Mouse (Mus musculus) neural tube, embryonic 14.5 days (tissue): ENCODE measurements around the gene Lbhd2. TPM values are rescaled to one million over a fixed set of nuclear protein-coding genes. Genes with fewer than 3 reads are reported as not detected.

Experiments
- ATAC-seq: fragments of 200-750 bp; cut with Nextera tagmentation; 2 replicates; pipeline ENCODE4 v1.8.0; 2017; ENCODE audit warnings: low read depth, mild to moderate bottlenecking, moderate TSS enrichment, moderate library complexity
- H3K27ac ChIP-seq: fragments of 300-500 bp; sonication (generic); 2 replicates; pipeline ENCODE4 v1.5.1; 2014; ENCODE audit warnings: low read depth, mild to moderate bottlenecking, control low read depth, low read length, moderate library complexity, mixed read lengths
- H3K27me3 ChIP-seq: fragments of 300-500 bp; sonication (generic); 2 replicates; pipeline ENCODE4 v1.6.1; 2014; ENCODE audit warnings: low read length; ENCODE audit not compliant: control insufficient read depth, insufficient read depth
- H3K36me3 ChIP-seq: fragments of 300-500 bp; sonication (generic); 2 replicates; pipeline ENCODE4 v1.6.1; 2014; ENCODE audit warnings: low read length, mixed read lengths; ENCODE audit not compliant: control insufficient read depth, insufficient read depth
- H3K4me1 ChIP-seq: fragments of 300-500 bp; sonication (generic); 2 replicates; pipeline ENCODE4 v1.6.1; 2014; ENCODE audit warnings: low read length; ENCODE audit not compliant: control insufficient read depth, insufficient read depth
- H3K4me2 ChIP-seq: fragments of 300-500 bp; sonication (generic); 2 replicates; pipeline ENCODE4 v1.6.1; 2014; ENCODE audit warnings: mild to moderate bottlenecking, low read depth, low read length, control low read depth
- H3K4me3 ChIP-seq: fragments of 300-500 bp; sonication (generic); 2 replicates; pipeline ENCODE4 v1.5.1; 2014; ENCODE audit warnings: low read depth, low read length, control low read depth, mixed read lengths
- H3K9ac ChIP-seq: fragments of 300-500 bp; sonication (generic); replicated peaks from 2 replicates; pipeline ENCODE4 v1.6.1; 2014; ENCODE audit warnings: low read depth, mild to moderate bottlenecking, control low read depth, low read length, mixed read lengths
- H3K9me3 ChIP-seq: fragments of 300-500 bp; sonication (generic); 2 replicates; pipeline ENCODE4 v1.6.1; 2016; ENCODE audit warnings: low read length; ENCODE audit not compliant: control insufficient read depth
- WGBS: fragments of 180-500 bp; shearing (Covaris S2); extraction: QIAGEN DNeasy Blood & Tissue Kit; methylation state at CpG from one replicate; pipeline ENCODE4 v1.1.7; 2014; 5-methylcytosine and 5-hydroxymethylcytosine counted together
- polyA plus RNA-seq: library from polyadenylated mRNA; unstranded; fragments of >200 nt; fragmentation: Nextera tagmentation; extraction: Ambion mirVana; gene quantifications from 2 replicates; pipeline ENCODE4 v1.2.1, GENCODE M21; 2014

Lbhd2 gene
- polyA plus RNA-seq, 1 experiment from 2014 or later, result 1.5 TPM

DNA sequence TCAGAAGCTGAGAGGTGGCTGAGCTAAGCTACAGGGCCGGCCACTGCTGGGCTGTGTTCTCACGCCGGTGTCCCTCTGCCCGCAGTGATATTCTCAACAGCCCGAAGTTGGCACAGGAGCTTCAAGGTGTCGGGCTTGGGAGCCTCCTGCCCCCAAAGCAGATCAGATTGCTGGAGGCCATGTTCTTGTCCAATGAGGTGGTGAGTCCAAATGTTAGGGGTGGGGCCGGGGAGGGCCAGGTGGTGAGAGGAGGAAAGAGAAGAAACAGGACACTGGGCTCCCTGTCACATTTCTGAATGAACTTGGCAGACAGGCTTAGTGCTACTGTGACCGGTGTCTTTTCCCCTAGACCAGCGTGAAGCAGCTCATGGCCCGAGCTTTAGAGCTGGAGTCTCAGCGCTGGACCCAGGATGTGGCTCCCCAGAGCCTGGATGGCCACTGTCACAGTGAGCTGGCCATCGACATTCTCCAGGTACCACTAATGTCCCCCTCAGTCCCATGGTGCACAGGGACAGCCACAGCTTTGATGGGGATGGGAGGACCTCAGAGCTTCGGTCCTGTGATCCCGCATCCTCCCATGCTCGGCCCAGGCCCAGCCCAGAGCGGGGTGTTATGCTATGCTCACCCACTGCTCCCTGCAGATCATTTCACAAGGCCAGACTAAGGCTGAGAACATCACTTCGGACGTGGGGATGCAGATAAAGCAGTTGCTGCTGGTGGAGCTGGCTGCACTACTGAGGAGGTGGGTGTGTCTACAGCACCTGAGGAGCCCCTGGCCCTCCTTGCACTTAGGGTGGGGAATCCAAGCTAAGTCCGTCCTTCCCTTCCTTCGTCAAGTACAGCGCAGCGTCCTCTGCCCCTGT lies 41.5 kb downstream of the Lbhd2 start:
- Histone ChIP-seq H3K4me3 (no peak overlapping the region), H3K4me2 (no peak overlapping the region), H3K27me3 (peaks cover 49% of the 10 kb centered on the region), H3K36me3 (no peaks in the 10 kb centered on the region), H3K4me1 (peaks cover 6% of the 10 kb centered on the region), H3K9ac (no peak overlapping the region), H3K27ac (no peak overlapping the region), H3K9me3 (no peaks in the 10 kb centered on the region)
- 14% methylated on average over 22 of the region's 22 CpGs for WGBS
- ATAC-seq, result no peak

GRCm38 (mm10) chr12:111448931-111449705 lies 42.5 kb downstream of the Lbhd2 start:
- 16% methylated on average over 13 of the region's 14 CpGs for WGBS

GRCm38 (mm10) chr12:111450359-111450758 lies 43.8 kb downstream of the Lbhd2 start:
- Histone ChIP-seq H3K4me3 (no peak overlapping the region), H3K27ac (no peak overlapping the region), H3K4me2 (no peak overlapping the region), H3K27me3 (peaks cover 27% of the 10 kb centered on the region), H3K4me1 (peaks cover 6% of the 10 kb centered on the region), H3K9me3 (no peaks in the 10 kb centered on the region), H3K9ac (no peak overlapping the region), H3K36me3 (no peaks in the 10 kb centered on the region)
- 44% methylated on average over 6 of the region's 6 CpGs for WGBS
- no peak for ATAC-seq

More at GRCm38 (mm10) chr12:111448931-111449705, 42.5 kb downstream of the Lbhd2 start:
- Histone ChIP-seq H3K27ac (no peak overlapping the region), H3K36me3 (no peaks in the 10 kb centered on the region), H3K9ac (no peak overlapping the region), H3K9me3 (no peaks in the 10 kb centered on the region), H3K4me2 (no peak overlapping the region), H3K4me3 (no peak overlapping the region), H3K27me3 (peaks cover 39% of the 10 kb centered on the region), H3K4me1 (peaks cover 6% of the 10 kb centered on the region)
- ATAC-seq, result no peak

GRCm38 (mm10) chr12:111451561-111451960 lies 45.0 kb downstream of the Lbhd2 start:
- Histone ChIP-seq H3K27ac (no peak overlapping the region), H3K9ac (no peak overlapping the region), H3K4me3 (no peak overlapping the region), H3K27me3 (peaks cover 15% of the 10 kb centered on the region), H3K9me3 (no peaks in the 10 kb centered on the region), H3K4me1 (no peaks in the 10 kb centered on the region), H3K4me2 (no peak overlapping the region), H3K36me3 (no peaks in the 10 kb centered on the region)
- 85% methylated on average over 7 of the region's 7 CpGs for WGBS
- no peak for ATAC-seq

DNA sequence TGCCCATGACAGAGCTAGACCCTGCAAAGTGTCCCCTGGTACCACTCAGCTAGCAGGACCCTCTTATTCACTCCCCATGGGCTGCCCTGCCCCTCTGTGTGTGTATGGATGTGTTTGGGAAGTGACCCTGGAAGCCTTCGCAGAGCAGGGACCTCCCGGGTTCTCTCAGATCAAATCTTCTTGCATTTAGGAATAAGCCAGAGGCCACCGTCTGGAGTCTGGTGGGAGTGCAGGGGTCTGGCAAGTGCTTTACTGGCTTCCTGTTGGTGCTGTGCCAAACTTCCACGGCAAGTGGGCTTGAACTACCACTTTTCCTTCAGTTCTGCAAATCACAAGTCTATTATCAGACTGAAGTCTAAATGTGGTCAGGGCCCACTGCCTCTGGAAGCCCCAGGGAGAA lies 47.4 kb downstream of the Lbhd2 start:
- Histone ChIP-seq H3K4me3 (no peak overlapping the region), H3K4me2 (no peak overlapping the region), H3K27ac (no peak overlapping the region), H3K9me3 (no peaks in the 10 kb centered on the region), H3K4me1 (no peaks in the 10 kb centered on the region), H3K27me3 (no peaks in the 10 kb centered on the region; the same call in none of the 2 replicates), H3K9ac (no peak overlapping the region), H3K36me3 (no peaks in the 10 kb centered on the region)
- no peak for ATAC-seq
- WGBS, result 37% methylated on average over 4 of the region's 4 CpGs

GRCm38 (mm10) chr12:111454543-111455280 lies 48.1 kb downstream of the Lbhd2 start:
- H3K9me3 ChIP-seq, result no peaks in the 10 kb centered on the region
- 60% methylated on average over 10 of the region's 10 CpGs for WGBS
- no peak overlapping the region for H3K4me3 ChIP-seq
- no peak overlapping the region for H3K4me2 ChIP-seq
- H3K27ac ChIP-seq, result no peak overlapping the region
- H3K36me3 ChIP-seq, result no peaks in the 10 kb centered on the region
- no peaks in the 10 kb centered on the region for H3K4me1 ChIP-seq
- H3K27me3 ChIP-seq, result peaks cover 1% of the 10 kb centered on the region
- ATAC-seq, result no peak
- no peak overlapping the region for H3K9ac ChIP-seq

DNA sequence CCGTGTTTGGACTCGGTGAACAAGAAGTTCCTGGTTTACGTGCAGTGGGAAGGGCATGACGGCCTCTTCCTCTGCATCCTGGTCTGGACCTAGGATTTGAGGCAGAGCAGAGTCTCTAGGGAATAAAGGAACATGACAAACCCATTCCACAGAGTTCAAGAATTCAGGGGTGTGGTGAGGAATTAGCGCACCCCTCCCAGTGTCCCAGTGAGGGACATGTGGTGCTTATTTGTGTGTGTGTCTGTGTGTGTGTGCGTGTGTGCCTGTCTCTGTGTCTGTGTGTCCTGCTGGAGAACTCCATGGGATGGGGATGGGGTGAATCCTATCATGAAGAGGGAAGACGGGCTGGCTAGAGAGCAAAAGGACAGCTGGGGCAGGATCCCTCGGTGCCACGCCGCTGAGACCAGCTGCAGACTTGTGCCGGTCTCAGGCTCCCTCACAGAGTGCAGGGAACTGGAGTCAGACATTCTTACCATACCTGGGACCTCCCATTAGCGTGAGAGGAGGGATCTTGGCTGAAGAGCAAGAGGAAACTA lies 48.8 kb downstream of the Lbhd2 start:
- WGBS, result 79% methylated on average over 12 of the region's 12 CpGs
- Histone ChIP-seq H3K27me3 (peaks cover 3% of the 10 kb centered on the region), H3K4me2 (no peak overlapping the region), H3K4me3 (no peak overlapping the region), H3K9ac (no peak overlapping the region), H3K9me3 (no peaks in the 10 kb centered on the region), H3K27ac (no peak overlapping the region), H3K36me3 (no peaks in the 10 kb centered on the region), H3K4me1 (no peaks in the 10 kb centered on the region)
- ATAC-seq, result no peak

DNA sequence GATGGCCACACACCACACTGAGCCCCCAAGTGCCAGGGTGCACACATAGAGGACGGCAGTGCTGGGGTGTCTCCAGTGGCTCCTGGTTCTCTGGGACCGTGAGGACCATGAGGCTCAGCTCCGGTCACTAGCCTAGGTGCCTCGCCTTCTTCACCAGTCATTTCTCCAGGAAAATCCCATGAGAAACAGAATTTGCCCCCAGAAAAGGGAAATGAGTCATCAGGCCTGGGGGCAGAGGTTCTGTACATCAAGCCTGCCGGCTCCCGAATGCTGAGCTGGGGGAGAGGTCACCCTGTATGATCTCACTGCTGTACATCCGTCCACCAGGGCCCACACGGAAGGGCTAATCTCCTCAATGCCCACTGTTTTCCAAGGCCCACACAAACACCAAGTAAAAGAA lies 49.3 kb downstream of the Lbhd2 start:
- WGBS, result 67% methylated on average over 8 of the region's 8 CpGs
- no peak overlapping the region for H3K4me2 ChIP-seq
- H3K9me3 ChIP-seq, result no peaks in the 10 kb centered on the region
- no peak overlapping the region for H3K9ac ChIP-seq
- H3K4me3 ChIP-seq, result no peak overlapping the region
- ATAC-seq, result no peak
- H3K36me3 ChIP-seq, result no peaks in the 10 kb centered on the region
- no peaks in the 10 kb centered on the region for H3K4me1 ChIP-seq
- no peak overlapping the region for H3K27ac ChIP-seq
- H3K27me3 ChIP-seq, result peaks cover 3% of the 10 kb centered on the region; the same call in 1 of the 2 replicates
